Mouse (Mus musculus) MEL (cell line): ENCODE measurements around the gene Dnajb1. TPM values are rescaled to one million over a fixed set of nuclear protein-coding genes. Genes with fewer than 3 reads are reported as not detected.
A peak's percentile ranks its signal among the peaks of the same experiment; 100 is the strongest.

ENCODE experiments used
- DNase-seq: peaks from one replicate; pipeline ENCODE4 v3.0.0; 2011; ENCODE audit warnings: low read depth, low spot score
- H3K27ac ChIP-seq: 2 replicates; pipeline ENCODE4 v1.5.1; 2012; ENCODE audit warnings: low read depth, mild to moderate bottlenecking, control low read depth, low read length, moderate library complexity; ENCODE audit not compliant: control insufficient read depth
- H3K27me3 ChIP-seq, 2 experiments: fragments of 150-350 bp in 1 of 2; sonication (generic) in 1 of 2; 2 replicates each; pipeline ENCODE4 v1.6.1; 2012; ENCODE audit warnings: low read length in 2 of 2, mild to moderate bottlenecking in 2 of 2, improper control_type of control experiment in 1 of 2, moderate library complexity in 1 of 2; ENCODE audit not compliant: insufficient read depth in 2 of 2, control insufficient read depth in 1 of 2
- H3K36me3 ChIP-seq, 2 experiments: 2 replicates each; pipeline ENCODE4 v1.6.1; 2012 to 2014; ENCODE audit warnings: low read length in 2 of 2, improper control_type of control experiment in 1 of 2, inconsistent platforms in 1 of 2, mild to moderate bottlenecking in 1 of 2; ENCODE audit not compliant: insufficient read depth in 2 of 2, control insufficient read depth in 1 of 2
- H3K4me1 ChIP-seq, 2 experiments: fragments of 150-350 bp in 1 of 2; sonication (generic) in 1 of 2; 2 replicates each; pipeline ENCODE4 v1.6.1; 2012; ENCODE audit warnings: low read length in 2 of 2, improper control_type of control experiment in 1 of 2, mild to moderate bottlenecking in 1 of 2; ENCODE audit not compliant: insufficient read depth in 2 of 2, control insufficient read depth in 1 of 2
- H3K4me3 ChIP-seq, 2 experiments: fragments of 150-350 bp in 1 of 2; sonication (generic) in 1 of 2; 2 replicates each; pipeline ENCODE4 v1.5.1; 2012; ENCODE audit warnings: low read depth in 2 of 2, low read length in 2 of 2, mild to moderate bottlenecking in 2 of 2, moderate library complexity in 2 of 2, control low read depth in 1 of 2, improper control_type of control experiment in 1 of 2; ENCODE audit not compliant: control insufficient read depth in 1 of 2, insufficient read depth in 1 of 2
- H3K79me2 ChIP-seq: 2 replicates; pipeline ENCODE4 v1.6.1; 2012; ENCODE audit warnings: mild to moderate bottlenecking, low read length, moderate library complexity; ENCODE audit not compliant: control insufficient read depth, poor library complexity, insufficient read depth
- H3K9ac ChIP-seq: 2 replicates; pipeline ENCODE4 v1.6.1; 2012; ENCODE audit warnings: low read depth, mild to moderate bottlenecking, control low read depth, low read length, moderate library complexity; ENCODE audit not compliant: control insufficient read depth, poor library complexity, severe bottlenecking
- H3K9me3 ChIP-seq: fragments of 150-350 bp; sonication (generic); replicated peaks from 2 replicates; pipeline ENCODE4 v1.6.1; 2012; ENCODE audit warnings: mild to moderate bottlenecking, low read length, improper control_type of control experiment, moderate library complexity; ENCODE audit not compliant: insufficient read depth
- BHLHE40 ChIP-seq: IDR thresholded peaks from 2 replicates; pipeline ENCODE4 v1.6.1; 2012; ENCODE audit warnings: low read depth, mild to moderate bottlenecking, inconsistent platforms, low read length, improper control_type of control experiment, borderline replicate concordance
- CHD1 ChIP-seq: IDR thresholded peaks from 2 replicates; pipeline ENCODE4 v1.6.1; 2012; ENCODE audit warnings: low read depth, mild to moderate bottlenecking, inconsistent platforms, low read length, improper control_type of control experiment
- E2F4 ChIP-seq: IDR thresholded peaks from 2 replicates; pipeline ENCODE4 v1.6.1; 2011; ENCODE audit warnings: low read depth, low read length, improper control_type of control experiment, borderline replicate concordance
- ELF1 ChIP-seq: IDR thresholded peaks from 2 replicates; pipeline ENCODE4 v1.6.1; 2014; ENCODE audit warnings: low read depth, mild to moderate bottlenecking, inconsistent platforms, low read length, improper control_type of control experiment, moderate library complexity
- ETS1 ChIP-seq: IDR thresholded peaks from 2 replicates; pipeline ENCODE4 v1.6.1; 2012; ENCODE audit warnings: low read depth, mild to moderate bottlenecking, inconsistent platforms, low read length, improper control_type of control experiment, moderate library complexity
- HCFC1 ChIP-seq: IDR thresholded peaks from 2 replicates; pipeline ENCODE4 v1.6.1; 2012; ENCODE audit warnings: low read depth, mild to moderate bottlenecking, inconsistent platforms, low read length, improper control_type of control experiment, moderate library complexity
- JUND ChIP-seq: IDR thresholded peaks from 2 replicates; pipeline ENCODE4 v1.6.1; 2011; ENCODE audit warnings: low read depth, mild to moderate bottlenecking, improper control_type of control experiment, low read length
- MAFK ChIP-seq: IDR thresholded peaks from 2 replicates; pipeline ENCODE4 v1.6.1; 2011; ENCODE audit warnings: low read depth, mild to moderate bottlenecking, low read length, improper control_type of control experiment, borderline replicate concordance
- MAZ ChIP-seq: IDR thresholded peaks from 2 replicates; pipeline ENCODE4 v1.6.1; 2012; ENCODE audit warnings: low read depth, mild to moderate bottlenecking, inconsistent platforms, low read length, improper control_type of control experiment
- MEF2A ChIP-seq: IDR thresholded peaks from 2 replicates; pipeline ENCODE4 v1.6.1; 2014; ENCODE audit warnings: low read depth, mild to moderate bottlenecking, inconsistent platforms, low read length, improper control_type of control experiment; ENCODE audit not compliant: poor library complexity, insufficient replicate concordance, severe bottlenecking; ENCODE audit errors: extremely low read depth
- MXI1 ChIP-seq: IDR thresholded peaks from 2 replicates; pipeline ENCODE4 v1.6.1; 2011; ENCODE audit warnings: mild to moderate bottlenecking, low read depth, low read length, improper control_type of control experiment
- MYB ChIP-seq: IDR thresholded peaks from 2 replicates; pipeline ENCODE4 v1.6.1; 2011; ENCODE audit warnings: mild to moderate bottlenecking, low read depth, low read length, improper control_type of control experiment
- NELFE ChIP-seq: IDR thresholded peaks from 2 replicates; pipeline ENCODE4 v1.6.1; 2011; ENCODE audit warnings: low read depth, low read length, improper control_type of control experiment
- POLR2A ChIP-seq, 2 experiments: IDR thresholded peaks; 2 replicates each; pipeline ENCODE4 v1.6.1; 2011 to 2012; ENCODE audit warnings: low read length in 2 of 2, mild to moderate bottlenecking in 2 of 2, control low read depth in 1 of 2, improper control_type of control experiment in 1 of 2, low read depth in 1 of 2, moderate library complexity in 1 of 2; ENCODE audit not compliant: control insufficient read depth in 1 of 2, insufficient read depth in 1 of 2, poor library complexity in 1 of 2
- POLR2AphosphoS2 ChIP-seq: IDR thresholded peaks from 2 replicates; pipeline ENCODE4 v1.6.1; 2011; ENCODE audit warnings: low read length, improper control_type of control experiment
- POLR2AphosphoS5 ChIP-seq: IDR thresholded peaks from 2 replicates; pipeline ENCODE4 v1.6.1; 2012; ENCODE audit warnings: low read depth, borderline replicate concordance, mild to moderate bottlenecking, inconsistent platforms, low read length, moderate library complexity, mixed read lengths
- RAD21 ChIP-seq: IDR thresholded peaks from 2 replicates; pipeline ENCODE4 v1.6.1; 2011; ENCODE audit warnings: mild to moderate bottlenecking, low read depth, low read length, improper control_type of control experiment
- RCOR1 ChIP-seq: IDR thresholded peaks from 2 replicates; pipeline ENCODE4 v1.6.1; 2012; ENCODE audit warnings: low read depth, mild to moderate bottlenecking, inconsistent platforms, low read length, improper control_type of control experiment
- SIN3A ChIP-seq: IDR thresholded peaks from 2 replicates; pipeline ENCODE4 v1.6.1; 2012; ENCODE audit warnings: low read length, improper control_type of control experiment, inconsistent platforms
- SMC3 ChIP-seq: IDR thresholded peaks from 2 replicates; pipeline ENCODE4 v1.6.1; 2011; ENCODE audit warnings: low read depth, low read length, improper control_type of control experiment
- TAL1 ChIP-seq: IDR thresholded peaks from 2 replicates; pipeline ENCODE4 v1.6.1; 2012; ENCODE audit warnings: mild to moderate bottlenecking, inconsistent platforms, low read length, moderate library complexity, mixed read lengths
- TBP ChIP-seq: IDR thresholded peaks from 2 replicates; pipeline ENCODE4 v1.8.0; 2011; ENCODE audit warnings: low read depth, low read length, improper control_type of control experiment
- UBTF ChIP-seq: IDR thresholded peaks from 2 replicates; pipeline ENCODE4 v1.6.1; 2012; ENCODE audit warnings: low read depth, mild to moderate bottlenecking, inconsistent platforms, low read length, improper control_type of control experiment, moderate library complexity, borderline replicate concordance; ENCODE audit not compliant: insufficient read depth
- USF1 ChIP-seq: IDR thresholded peaks from 2 replicates; pipeline ENCODE4 v1.6.1; 2014; ENCODE audit warnings: low read depth, mild to moderate bottlenecking, inconsistent platforms, low read length, improper control_type of control experiment, moderate library complexity
- ZC3H11A ChIP-seq: IDR thresholded peaks from 2 replicates; pipeline ENCODE4 v1.6.1; 2012; ENCODE audit warnings: low read depth, mild to moderate bottlenecking, inconsistent platforms, low read length, improper control_type of control experiment
- ZKSCAN1 ChIP-seq: IDR thresholded peaks from 2 replicates; pipeline ENCODE4 v1.6.1; 2012; ENCODE audit warnings: low read depth, mild to moderate bottlenecking, inconsistent platforms, low read length, improper control_type of control experiment, moderate library complexity
- ZNF384 ChIP-seq: IDR thresholded peaks from 2 replicates; pipeline ENCODE4 v1.6.1; 2012; ENCODE audit warnings: low read depth, mild to moderate bottlenecking, inconsistent platforms, low read length, improper control_type of control experiment
- polyA plus RNA-seq, 2 experiments: library from polyadenylated mRNA; stranded (reverse) in 1 of 2; unstranded in 1 of 2; fragments of >175 nt in 1 of 2; fragments of >200 nt in 1 of 2; gene quantifications; 2 replicates each; pipeline versions ENCODE4 v1.2.1 to v1.2.4; 2012; ENCODE audit warnings: low replicate concordance in 2 of 2, low read depth in 1 of 2; ENCODE audit not compliant: insufficient read length in 2 of 2, insufficient read depth in 1 of 2, missing spikeins in 1 of 2
- total RNA-seq: library from RNA; depleted of rRNA; stranded (reverse); fragments of 300-350 nt; gene quantifications from 2 replicates; pipeline ENCODE4 v1.2.3, GENCODE M21; 2012

The Dnajb1 gene
- total and polyA plus RNA-seq, 3 experiments = 43.2 to 56.6 TPM; not detected in 1

GRCm38 (mm10) chr8:83652030-83652743, 44.2 kb downstream of the Dnajb1 start, which contains the start of gene Gipc1 (continued):
- TF ChIP-seq SIN3A (peak; percentile 71), MXI1 (peak; percentile 48; the same call in 1 of the 2 replicates), NELFE (peak; percentile 74; the same call in 1 of the 2 replicates), USF1 (peak; percentile 80)

- H3K9ac ChIP-seq = peak overlapping the region; percentile 82
- no peaks in the 10 kb centered on the region; the same call in 1 of the 2 replicates for H3K79me2 ChIP-seq
- peaks cover 0 to 4% of the 10 kb centered on the region in 2 experiments; a peak in 2 of 4 replicates for H3K4me1 ChIP-seq
- DNase-seq = peak; percentile 48
- H3K9me3 ChIP-seq = no peaks in the 10 kb centered on the region
- no peak for TF ChIP-seq ELF1
- peak in 1 of 2 experiments; percentile 89; a peak in 2 of 4 replicates for TF ChIP-seq POLR2A (IDR thresholded peaks at IDR 0.05; ENCODE audit: control insufficient read depth in 1 of 2, insufficient read depth in 1 of 2, low read depth in 1 of 2, low read length in 2 of 2, poor library complexity in 1 of 2)
- TF ChIP-seq BHLHE40 = no peak
- no peak for TF ChIP-seq ZKSCAN1
- TF ChIP-seq TAL1 = no peak
- no peak for TF ChIP-seq RCOR1
- no peak for TF ChIP-seq ZNF384
- peak; percentile 16; the same call in 1 of the 2 replicates for TF ChIP-seq MXI1
- no peak for TF ChIP-seq RAD21
- TF ChIP-seq MAZ = 0 out of 2 replicates have a peak, but pooled peaks have one; percentile 24
- TF ChIP-seq CHD1 = no peak
- TF ChIP-seq MAFK = no peak
- TF ChIP-seq ZC3H11A = no peak
- no peak for TF ChIP-seq SMC3
- TF ChIP-seq POLR2AphosphoS2 = no peak
- TF ChIP-seq SIN3A = no peak; the same call in 1 of the 2 replicates
- no peak for TF ChIP-seq E2F4
- no peak for TF ChIP-seq MEF2A
- no peak for TF ChIP-seq UBTF
- no peak for TF ChIP-seq USF1
- no peak for TF ChIP-seq MYB
- TF ChIP-seq TBP = no peak
- TF ChIP-seq HCFC1 = peak; percentile 42; the same call in 1 of the 2 replicates
- no peak for TF ChIP-seq POLR2AphosphoS5
- TF ChIP-seq JUND = no peak
- TF ChIP-seq ETS1 = no peak
- TF ChIP-seq NELFE = peak; percentile 37; the same call in 1 of the 2 replicates
- H3K36me3 ChIP-seq = no peaks in the 10 kb centered on the region; a peak in 1 of 4 replicates
- H3K27ac ChIP-seq = peak overlapping the region; percentile 41
- no peaks in the 10 kb centered on the region for H3K27me3 ChIP-seq
- H3K4me3 ChIP-seq = peak overlapping the region; percentile 85 to 86
These were observed 45.0 kb downstream of the Dnajb1 start for GRCm38 (mm10) chr8:83652744-83653661.
